Mouse (Mus musculus) brain, embryonic 14.5 days (tissue): ENCODE measurements at regions not wholly inside any gene's neighbourhood (a gene's known extent, or its start where the extent isn't known, plus 50 kb on each side); places are given as distances from the start of the nearest gene placed in this dataset.

Experiments
- CTCF ChIP-seq: fragments of 200-500 bp; IDR thresholded peaks from 2 replicates; pipeline ENCODE4 v1.5.1; 2012; ENCODE audit warnings: inconsistent platforms, mild to moderate bottlenecking, moderate library complexity, borderline replicate concordance; ENCODE audit not compliant: insufficient read depth, insufficient read length; ENCODE audit errors: extremely low read depth
- POLR2A ChIP-seq: fragments of 200-500 bp; IDR thresholded peaks from 2 replicates; pipeline ENCODE4 v1.6.1; 2012; ENCODE audit warnings: mild to moderate bottlenecking, inconsistent platforms, borderline replicate concordance; ENCODE audit not compliant: poor library complexity, insufficient read depth, insufficient read length, severe bottlenecking; ENCODE audit errors: extremely low read depth

DNA sequence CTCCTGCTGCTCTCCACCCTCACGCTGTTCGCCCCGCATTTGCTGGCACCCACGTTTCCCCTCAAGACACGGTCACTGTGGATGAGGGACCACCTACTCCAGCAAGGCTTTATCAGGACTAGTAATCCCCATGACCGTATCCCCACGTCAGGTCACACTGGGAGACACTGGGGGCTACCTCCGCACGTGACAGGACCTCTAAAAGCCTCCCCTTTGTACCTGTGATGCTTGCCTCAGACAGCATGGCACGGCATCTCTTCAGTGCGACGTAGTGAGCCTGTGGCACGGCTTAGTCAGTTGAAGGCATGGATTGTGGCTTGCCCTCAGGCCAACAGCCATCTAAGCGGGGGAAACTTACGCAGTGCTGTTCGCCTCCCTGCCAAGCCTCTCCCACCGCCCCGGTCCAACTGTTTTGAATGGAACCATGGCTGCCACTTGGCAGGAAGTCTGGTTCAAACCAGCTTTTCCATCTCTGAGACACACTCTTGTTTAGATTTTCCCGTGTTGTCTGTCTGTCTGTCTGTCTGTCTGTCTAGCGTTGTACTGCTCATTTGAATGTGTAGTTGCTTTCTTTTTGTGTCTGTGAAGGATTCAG lies 79.0 kb upstream of the Klf14 start:
- TF ChIP-seq POLR2A (no peak), CTCF (no peak)
